Mouse (Mus musculus): Measurements from ENCODE around the gene Olfr1135. TPM values are rescaled to one million over a fixed set of nuclear protein-coding genes. Genes with fewer than 3 reads are reported as not detected.

Olfr1135 gene
- total RNA-seq (2021) (not detected), polyA plus RNA-seq (2012; rRNA removed) (not detected in 2 replicates)
- long read RNA-seq = 0 reads

GRCm38 (mm10) chr2:87673564-87673963 is at the start of gene Olfr1135:
Gene Olfr1135, minus strand, starts transcription at chr2:87673664.
- DNase-seq = no peak

- no peak for DNase-seq
Observed at GRCm38 (mm10) chr2:87713079-87713478, 39.6 kb upstream of the Olfr1135 start, which contains the start of gene Olfr1137. Gene Olfr1137, minus strand, starts transcription at chr2:87713179.

GRCm38 (mm10) chr2:87693847-87694246 is 20.4 kb upstream of the Olfr1135 start, which contains the start of gene Olfr1136:
Gene Olfr1136, minus strand, starts transcription at chr2:87693947.
- DNase-seq = no peak

DNA sequence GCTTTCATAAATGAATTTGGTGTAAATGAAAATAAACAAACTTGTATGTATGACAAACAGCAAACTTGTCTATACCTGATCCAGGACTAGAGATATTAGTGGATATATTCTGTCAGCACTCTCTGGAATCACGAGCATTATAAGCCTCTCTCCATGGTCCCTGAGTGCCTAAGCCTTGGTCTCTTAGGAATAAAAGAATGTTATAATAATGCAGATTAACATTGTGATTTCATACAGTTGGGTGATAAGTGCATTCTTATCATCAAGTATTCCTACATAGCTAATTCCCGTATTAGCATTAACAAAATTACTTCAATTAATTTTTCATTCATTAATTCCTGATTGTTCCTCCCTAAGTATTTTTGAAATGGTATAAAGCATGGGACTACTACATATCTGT is 15.1 kb downstream of the Olfr1135 start, which contains the start of gene Olfr1134:
TSS of gene Olfr1134 (minus strand) at position 101 of the 400 bp plus-strand sequence.
- no peak for DNase-seq

- DNase-seq = no peak
Observed at GRCm38 (mm10) chr2:87647274-87647673, 26.2 kb downstream of the Olfr1135 start, which contains the start of gene Olfr1133. Gene Olfr1133, minus strand, starts transcription at chr2:87647374.

- DNase-seq = no peak
Observed at GRCm38 (mm10) chr2:87642441-87642840, 31.0 kb downstream of the Olfr1135 start.

DNA sequence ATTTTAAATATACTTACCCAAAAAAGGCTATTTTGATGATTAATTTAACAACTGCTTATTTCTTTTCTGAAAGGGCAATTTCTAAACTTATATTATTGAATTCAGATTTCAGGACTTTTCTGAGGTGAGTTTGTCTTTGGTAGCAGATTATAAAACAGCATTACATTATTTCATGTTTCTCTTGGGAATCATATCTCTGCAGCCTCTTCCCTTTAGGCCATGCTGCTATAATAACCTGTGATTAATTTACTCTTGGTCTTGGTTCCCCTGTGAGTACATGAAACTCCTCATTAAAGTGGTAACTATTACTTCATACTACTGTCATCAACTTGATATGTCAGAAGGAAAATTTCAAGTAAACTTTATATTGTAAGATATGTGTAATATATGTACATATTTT is 36.0 kb downstream of the Olfr1135 start, which contains the start of gene Olfr1132:
TSS of gene Olfr1132 (minus strand) at position 101 of the 400 bp plus-strand sequence.
- no peak for DNase-seq

GRCm38 (mm10) chr2:87626804-87627203 is 46.7 kb downstream of the Olfr1135 start, which contains the start of gene Olfr1131:
Gene Olfr1131, plus strand, starts transcription at chr2:87627104.
- no peak for DNase-seq

Other genes with a start within 250 kb of the Olfr1135 start
- gene Olfr1124, start 243.4 kb downstream of the Olfr1135 start, total RNA-seq (2021) = not detected
- not detected in 2 replicates for gene Olfr1124, start 243.4 kb downstream of the Olfr1135 start, polyA plus RNA-seq (2012; rRNA removed)
- gene Olfr1126, start 219.7 kb downstream of the Olfr1135 start, total RNA-seq (2021) = not detected
- gene Olfr1126, start 219.7 kb downstream of the Olfr1135 start, polyA plus RNA-seq (2012; rRNA removed) = not detected in 2 replicates
- not detected for gene Pramel7, start 176.6 kb downstream of the Olfr1135 start, total RNA-seq (2021)
- not detected in 2 replicates for gene Pramel7, start 176.6 kb downstream of the Olfr1135 start, polyA plus RNA-seq (2012; rRNA removed)
- gene Pramel6, start 167.1 kb downstream of the Olfr1135 start, total RNA-seq (2021) = not detected
- gene Pramel6, start 167.1 kb downstream of the Olfr1135 start, polyA plus RNA-seq (2012; rRNA removed) = not detected in 2 replicates
- gene Olfr153, start 141.9 kb downstream of the Olfr1135 start, total RNA-seq (2021) = not detected
- not detected in 2 replicates for gene Olfr153, start 141.9 kb downstream of the Olfr1135 start, polyA plus RNA-seq (2012; rRNA removed)
- not detected for gene Olfr1128, start 128.1 kb downstream of the Olfr1135 start, total RNA-seq (2021)
- not detected in 2 replicates for gene Olfr1128, start 128.1 kb downstream of the Olfr1135 start, polyA plus RNA-seq (2012; rRNA removed)
- not detected for gene Olfr1129, start 99.8 kb downstream of the Olfr1135 start, total RNA-seq (2021)
- not detected in 2 replicates for gene Olfr1129, start 99.8 kb downstream of the Olfr1135 start, polyA plus RNA-seq (2012; rRNA removed)
- not detected for gene Olfr1130, start 67.5 kb downstream of the Olfr1135 start, total RNA-seq (2021)
- gene Olfr1130, start 67.5 kb downstream of the Olfr1135 start, polyA plus RNA-seq (2012; rRNA removed) = not detected in 2 replicates
- gene Olfr1131, start 46.6 kb downstream of the Olfr1135 start, total RNA-seq (2021) = not detected
- not detected in 2 replicates for gene Olfr1131, start 46.6 kb downstream of the Olfr1135 start, polyA plus RNA-seq (2012; rRNA removed)
- not detected for gene Olfr1132, start 36.1 kb downstream of the Olfr1135 start, total RNA-seq (2021)
- gene Olfr1132, start 36.1 kb downstream of the Olfr1135 start, polyA plus RNA-seq (2012; rRNA removed) = not detected in 2 replicates
- not detected for gene Olfr1133, start 26.3 kb downstream of the Olfr1135 start, total RNA-seq (2021)
- not detected in 2 replicates for gene Olfr1133, start 26.3 kb downstream of the Olfr1135 start, polyA plus RNA-seq (2012; rRNA removed)
- not detected for gene Olfr1134, start 15.2 kb downstream of the Olfr1135 start, total RNA-seq (2021)
- gene Olfr1134, start 15.2 kb downstream of the Olfr1135 start, polyA plus RNA-seq (2012; rRNA removed) = not detected in 2 replicates
- gene Olfr1136, start 20.3 kb upstream of the Olfr1135 start, total RNA-seq (2021) = not detected
- not detected in 2 replicates for gene Olfr1136, start 20.3 kb upstream of the Olfr1135 start, polyA plus RNA-seq (2012; rRNA removed)
- gene Olfr1137, start 39.5 kb upstream of the Olfr1135 start, total RNA-seq (2021) = not detected
- not detected in 2 replicates for gene Olfr1137, start 39.5 kb upstream of the Olfr1135 start, polyA plus RNA-seq (2012; rRNA removed)
- not detected for gene Olfr1138, start 66.3 kb upstream of the Olfr1135 start, total RNA-seq (2021)
- gene Olfr1138, start 66.3 kb upstream of the Olfr1135 start, polyA plus RNA-seq (2012; rRNA removed) = not detected in 2 replicates
- gene Olfr1140, start 70.1 kb upstream of the Olfr1135 start, total RNA-seq (2021) = not detected
- not detected in 2 replicates for gene Olfr1140, start 70.1 kb upstream of the Olfr1135 start, polyA plus RNA-seq (2012; rRNA removed)
- gene Olfr1141, start 80.3 kb upstream of the Olfr1135 start, total RNA-seq (2021) = not detected
- gene Olfr1141, start 80.3 kb upstream of the Olfr1135 start, polyA plus RNA-seq (2012; rRNA removed) = not detected in 2 replicates
- not detected for gene Olfr152, start 105.8 kb upstream of the Olfr1135 start, total RNA-seq (2021)
- gene Olfr152, start 105.8 kb upstream of the Olfr1135 start, polyA plus RNA-seq (2012; rRNA removed) = not detected in 2 replicates
- not detected for gene Olfr1143, start 126.9 kb upstream of the Olfr1135 start, total RNA-seq (2021)
- gene Olfr1143, start 126.9 kb upstream of the Olfr1135 start, polyA plus RNA-seq (2012; rRNA removed) = not detected in 2 replicates
- gene Olfr1145, start 136.2 kb upstream of the Olfr1135 start, total RNA-seq (2021) = not detected
- gene Olfr1145, start 136.2 kb upstream of the Olfr1135 start, polyA plus RNA-seq (2012; rRNA removed) = not detected in 2 replicates
- gene Olfr1148, start 156.9 kb upstream of the Olfr1135 start, total RNA-seq (2021) = not detected
- gene Olfr1148, start 156.9 kb upstream of the Olfr1135 start, polyA plus RNA-seq (2012; rRNA removed) = not detected in 2 replicates
- not detected for gene Olfr1150-ps1, start 170.3 kb upstream of the Olfr1135 start, total RNA-seq (2021)
- not detected in 2 replicates for gene Olfr1150-ps1, start 170.3 kb upstream of the Olfr1135 start, polyA plus RNA-seq (2012; rRNA removed)
- gene Olfr1151, start 182.2 kb upstream of the Olfr1135 start, total RNA-seq (2021) = not detected
- gene Olfr1151, start 182.2 kb upstream of the Olfr1135 start, polyA plus RNA-seq (2012; rRNA removed) = not detected in 2 replicates
- gene Olfr1152, start 192.8 kb upstream of the Olfr1135 start, total RNA-seq (2021) = not detected
- not detected in 2 replicates for gene Olfr1152, start 192.8 kb upstream of the Olfr1135 start, polyA plus RNA-seq (2012; rRNA removed)
- gene Olfr1153, start 221.3 kb upstream of the Olfr1135 start, total RNA-seq (2021) = not detected
- not detected in 2 replicates for gene Olfr1153, start 221.3 kb upstream of the Olfr1135 start, polyA plus RNA-seq (2012; rRNA removed)
- gene Olfr1154, start 231.5 kb upstream of the Olfr1135 start, total RNA-seq (2021) = not detected
- gene Olfr1154, start 231.5 kb upstream of the Olfr1135 start, polyA plus RNA-seq (2012; rRNA removed) = not detected in 2 replicates